Mouse (Mus musculus) large intestine, adult 2 months (tissue): Measurements from ENCODE around the gene Prkce. TPM values are rescaled to one million over a fixed set of nuclear protein-coding genes. Genes with fewer than 3 reads are reported as not detected.

Experiments used
- DNase-seq: peaks from one replicate; pipeline ENCODE4 v3.0.0-alpha.2; 2012; ENCODE audit warnings: low read depth, low spot score
- WGBS: fragments of 180-500 bp; shearing (Covaris S2); methylation state at CpG from one replicate; pipeline ENCODE4 v1.1.7; 2018; 5-methylcytosine and 5-hydroxymethylcytosine counted together
- polyA plus RNA-seq: library from polyadenylated mRNA; depleted of rRNA; stranded (reverse); fragments of >200 nt; gene quantifications from 2 replicates; pipeline ENCODE4 v1.2.3, GENCODE M21; 2012

Gene Prkce
- polyA plus RNA-seq, 1 experiment = 3.3 TPM

DNA sequence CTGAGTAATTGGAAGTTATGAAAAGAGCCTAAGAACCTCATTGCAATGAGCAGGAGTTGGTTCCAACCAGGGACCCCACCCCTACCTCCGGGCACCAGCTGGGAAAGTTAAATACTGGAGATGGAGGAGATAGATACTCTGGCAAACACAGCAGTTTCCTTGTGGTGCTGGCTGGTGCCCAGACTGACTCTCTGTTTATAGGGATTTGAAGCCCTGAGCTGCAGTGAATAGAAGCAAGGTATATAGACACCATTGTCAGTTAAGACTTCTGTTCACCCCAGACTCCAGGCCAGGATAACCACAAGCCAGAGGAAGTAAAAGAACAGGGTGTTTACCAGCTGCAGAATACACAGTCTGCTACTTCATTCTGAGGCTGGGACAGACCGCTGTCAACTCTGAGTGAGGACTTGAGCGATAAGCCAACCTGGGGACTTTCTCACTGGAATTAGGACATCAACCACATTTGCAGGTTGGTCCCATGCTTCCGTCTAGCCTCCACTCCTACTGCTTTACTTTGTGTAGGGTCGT, 110.5 kb downstream of the Prkce start:
- DNase-seq = no peak
- WGBS = 31% methylated on average over 5 of the region's 5 CpGs

DNA sequence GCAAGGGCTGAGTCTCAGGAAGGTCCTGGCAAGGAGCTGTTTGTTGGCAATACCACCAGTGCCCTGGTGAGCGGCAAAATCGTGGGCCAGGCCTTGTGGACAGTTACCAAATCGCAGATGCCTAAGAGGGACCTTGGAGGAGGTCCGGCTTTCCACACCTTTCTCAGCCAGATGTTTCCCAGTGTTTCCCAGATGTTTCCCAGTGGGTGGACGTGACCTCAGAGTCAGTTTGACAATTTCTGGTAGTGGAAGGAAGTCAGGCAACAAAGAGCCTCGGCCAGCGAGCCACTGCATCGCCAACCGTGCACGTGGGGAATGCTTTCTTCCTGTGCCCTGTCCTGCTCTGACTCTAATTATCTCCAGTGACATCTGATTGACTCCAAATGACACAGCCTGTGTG, 112.2 kb downstream of the Prkce start:
- no peak for DNase-seq
- WGBS = 86% methylated on average over 10 of the region's 10 CpGs

DNA sequence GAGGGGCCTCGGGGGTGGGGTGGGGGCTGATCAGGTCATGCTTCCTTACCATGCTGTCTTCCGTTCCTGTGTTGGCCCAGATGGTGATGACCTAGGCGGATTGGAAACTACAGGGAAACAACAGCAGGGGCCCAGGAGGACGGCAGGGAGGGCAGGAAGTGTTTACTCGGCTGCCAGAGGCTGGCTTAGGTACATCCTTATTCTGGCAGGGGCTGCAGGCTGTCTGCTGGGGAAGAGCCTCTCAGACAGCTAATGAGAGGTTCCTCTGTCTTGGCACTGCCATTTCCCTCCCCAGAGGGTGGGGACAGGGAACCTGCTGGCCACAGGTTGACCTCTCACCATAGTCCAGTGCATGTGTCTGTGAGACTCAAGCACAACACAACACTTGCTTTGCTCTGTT, 116.2 kb downstream of the Prkce start:
- 26% methylated on average over 5 of the region's 5 CpGs for WGBS

DNA sequence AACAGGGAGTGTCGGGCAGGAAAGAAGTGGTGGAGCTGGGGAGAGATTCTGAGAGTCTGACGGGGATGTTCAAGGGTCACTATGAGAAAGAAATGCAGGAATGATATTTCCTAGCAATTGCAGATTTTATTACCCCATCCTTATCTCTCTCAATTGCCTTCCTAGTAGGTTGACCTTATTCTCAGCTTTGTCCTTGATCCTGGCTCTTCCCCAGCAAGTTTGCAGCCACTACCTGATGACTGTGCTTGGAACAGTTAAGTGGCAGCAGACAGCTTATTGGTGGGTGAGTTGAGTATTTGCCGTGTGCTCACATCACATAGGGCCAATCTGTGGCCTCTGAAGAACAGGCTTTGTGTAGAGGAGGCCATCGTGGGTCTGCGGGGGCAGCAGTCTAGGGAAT, 117.5 kb downstream of the Prkce start:
- WGBS = 56% methylated on average over 5 of the region's 5 CpGs
- no peak for DNase-seq

More for the DNA sequence above, 116.2 kb downstream of the Prkce start:
- no peak for DNase-seq

DNA sequence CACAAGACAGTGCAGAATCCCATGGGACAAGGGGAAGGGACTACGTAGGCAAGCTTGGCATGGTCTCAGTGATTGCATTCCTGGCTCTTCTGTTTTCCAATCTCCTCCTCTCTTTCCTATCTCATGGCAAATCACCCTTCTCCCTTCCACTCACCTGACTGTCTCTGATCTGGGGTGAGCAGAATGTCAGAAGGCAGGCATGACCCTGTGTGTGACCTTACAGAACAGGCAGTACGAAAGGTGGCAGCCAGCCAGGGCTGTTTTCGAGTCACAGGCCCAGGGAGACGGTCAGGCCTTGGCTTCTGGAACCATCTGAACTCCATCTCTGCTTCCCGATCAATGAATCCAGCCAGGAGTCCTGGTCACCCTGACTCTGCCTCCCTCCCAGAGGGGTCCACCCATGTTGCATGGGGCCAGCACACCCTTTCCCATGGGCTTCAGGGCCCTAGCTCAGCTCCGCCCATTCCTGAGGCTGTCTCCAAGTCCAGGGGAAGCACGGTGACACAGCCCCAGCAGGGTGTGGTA, 119.2 kb downstream of the Prkce start:
- DNase-seq = no peak
- 31% methylated on average over 7 of the region's 7 CpGs for WGBS

DNA sequence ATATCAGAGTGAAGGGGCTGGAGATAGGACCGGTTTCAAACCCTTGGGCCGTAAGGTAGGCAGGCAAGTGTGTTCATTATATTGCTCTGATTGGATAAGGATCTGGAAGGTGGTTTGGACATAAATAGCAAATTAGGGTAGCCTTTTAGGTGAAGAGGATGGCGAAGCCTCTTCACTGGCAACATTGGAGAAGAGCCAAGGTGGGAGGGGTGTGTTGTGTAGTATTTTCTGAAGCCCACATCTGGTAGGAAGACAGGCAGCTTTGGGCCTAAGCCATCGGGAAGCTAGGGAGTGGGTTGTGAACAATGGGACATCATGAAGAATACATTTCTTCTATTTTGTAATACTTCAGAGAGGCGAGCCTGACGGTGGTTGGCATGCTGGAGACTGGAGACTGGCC, 125.1 kb downstream of the Prkce start:
- no peak for DNase-seq
- 84% methylated on average over 6 of the region's 6 CpGs for WGBS

DNA sequence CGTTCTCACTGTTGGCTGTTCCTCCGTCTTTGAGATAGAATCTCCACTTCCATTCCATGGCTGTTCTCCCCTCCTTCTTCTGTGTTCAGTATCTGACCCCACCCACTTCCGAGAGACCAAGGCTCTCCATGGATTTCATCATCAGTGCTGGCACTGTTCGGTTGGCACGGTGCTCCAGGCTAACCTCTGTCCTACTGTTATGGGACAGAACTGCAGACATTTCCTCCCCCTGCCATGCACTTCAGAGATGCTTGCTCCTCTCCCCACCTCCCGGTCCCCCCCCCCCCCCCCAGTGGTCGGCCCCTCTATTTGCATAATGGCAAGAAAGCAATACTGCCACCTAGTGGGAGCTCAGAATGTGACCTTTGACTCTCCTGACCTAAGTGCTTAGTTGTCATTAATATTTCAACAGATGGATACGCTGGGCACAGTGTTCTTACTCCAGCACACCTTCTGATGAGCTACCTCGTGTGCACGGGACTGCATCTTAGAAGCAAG, 125.7 kb downstream of the Prkce start:
- no peak for DNase-seq

DNA sequence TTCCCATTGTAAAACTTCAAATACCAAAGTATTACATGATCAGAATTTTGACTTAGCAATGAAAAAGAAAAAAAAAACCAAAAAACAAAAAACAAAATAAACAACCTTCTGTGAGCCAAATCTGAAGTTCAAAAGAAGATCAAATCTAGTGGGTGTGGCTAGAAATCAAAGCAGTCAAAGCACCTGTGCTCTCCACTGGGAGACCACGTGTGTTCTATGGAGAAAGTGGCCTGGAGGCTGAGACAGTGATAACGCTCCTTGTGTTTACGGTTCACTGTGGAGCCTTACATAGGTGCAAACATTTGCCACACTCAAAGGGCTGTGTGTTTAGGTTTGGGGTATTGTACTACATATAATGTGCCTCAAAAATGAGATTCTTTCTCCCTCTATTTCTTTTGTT, 132.0 kb downstream of the Prkce start:
- whole genome bisulfite sequencing = 44% methylated on average over 3 of the region's 3 CpGs
- no peak for DNase-seq

More for the DNA sequence above, 125.7 kb downstream of the Prkce start:
- 15% methylated on average over 10 of the region's 10 CpGs for WGBS

DNA sequence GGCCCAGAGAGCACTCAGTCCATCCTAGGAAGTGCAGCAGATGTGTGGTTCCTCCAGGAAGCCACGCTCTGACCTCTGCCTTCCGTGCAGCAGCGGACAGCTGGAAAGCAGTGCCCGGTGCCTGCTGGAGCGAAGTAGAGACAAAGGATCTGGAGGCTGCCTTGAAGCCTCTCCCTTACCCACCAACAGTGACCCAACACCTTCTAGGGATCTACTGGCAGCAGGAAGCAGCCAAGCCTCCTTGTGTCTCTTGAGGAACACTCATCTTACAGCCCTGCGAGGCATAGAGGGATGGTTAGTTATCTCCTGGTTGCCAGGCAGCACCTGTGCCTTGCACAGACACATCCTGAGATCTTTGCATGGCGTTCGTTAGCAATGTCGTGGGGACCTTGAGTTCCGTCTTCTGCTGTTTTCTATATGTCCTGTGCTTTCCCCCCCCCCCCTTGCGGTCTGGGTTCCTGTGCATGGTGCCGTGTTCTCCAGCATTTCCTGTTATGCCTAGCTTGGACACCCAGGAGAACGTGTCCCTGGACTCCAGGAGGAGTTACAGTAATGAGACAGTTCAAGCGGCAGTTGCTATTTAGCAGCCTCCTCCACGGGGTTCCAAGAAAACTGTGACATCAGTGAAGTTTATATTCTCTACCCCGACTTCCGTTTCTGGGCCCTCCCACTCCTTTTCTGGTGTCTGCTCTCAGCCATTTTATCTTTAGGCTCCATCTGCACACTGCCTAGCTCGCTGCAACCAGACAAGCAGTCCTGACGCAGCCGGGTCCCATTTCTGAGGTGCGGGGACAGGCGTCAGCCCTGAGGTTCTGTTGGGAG, 133.4 kb downstream of the Prkce start:
- DNase-seq = no peak
- WGBS = 57% methylated on average over 22 of the region's 22 CpGs

DNA sequence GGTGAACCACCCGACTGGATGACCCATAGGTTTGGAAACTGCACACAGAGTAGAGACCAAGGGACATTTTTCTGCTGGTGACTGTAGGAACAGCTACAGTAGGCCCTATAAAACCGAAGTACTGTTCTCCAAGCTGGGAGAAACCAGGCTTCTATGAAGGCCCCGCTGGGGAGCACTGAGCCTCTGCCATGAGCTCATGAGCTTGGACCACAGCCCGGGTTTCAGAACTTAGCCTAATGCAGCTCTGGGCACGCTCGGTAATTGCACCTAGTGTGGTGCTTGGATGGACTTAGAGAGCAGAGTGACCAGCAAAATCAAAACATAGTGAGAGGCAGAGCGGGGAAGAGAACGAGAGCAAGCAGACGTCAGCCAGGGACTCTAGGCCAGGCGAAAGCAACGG, 134.7 kb downstream of the Prkce start:
- DNase-seq = no peak
- 74% methylated on average over 11 of the region's 11 CpGs for WGBS

DNA sequence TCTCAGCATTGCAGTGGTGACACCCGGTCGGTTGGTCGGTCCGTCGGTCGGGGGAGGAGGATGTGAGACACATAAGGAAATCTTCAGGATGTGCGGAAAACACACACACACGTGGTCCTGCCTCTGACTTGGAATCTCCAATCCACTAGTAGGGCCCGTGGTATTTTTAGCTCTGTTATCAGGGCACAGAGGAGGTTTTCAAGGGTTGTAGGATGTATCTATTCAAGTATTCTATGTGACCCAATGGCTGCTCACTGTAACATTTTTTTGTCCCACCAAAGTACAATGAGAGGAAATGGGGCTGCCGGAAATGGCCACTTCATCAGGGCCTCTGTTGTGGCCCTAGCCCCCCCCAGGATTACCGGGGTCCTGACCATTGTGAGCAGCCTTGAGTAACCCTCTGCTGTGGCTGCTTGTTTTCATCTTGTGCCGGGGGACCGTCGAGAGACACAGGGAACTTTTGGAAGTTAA, 135.3 kb downstream of the Prkce start:
- no peak for DNase-seq
- WGBS = 83% methylated on average over 14 of the region's 14 CpGs

DNA sequence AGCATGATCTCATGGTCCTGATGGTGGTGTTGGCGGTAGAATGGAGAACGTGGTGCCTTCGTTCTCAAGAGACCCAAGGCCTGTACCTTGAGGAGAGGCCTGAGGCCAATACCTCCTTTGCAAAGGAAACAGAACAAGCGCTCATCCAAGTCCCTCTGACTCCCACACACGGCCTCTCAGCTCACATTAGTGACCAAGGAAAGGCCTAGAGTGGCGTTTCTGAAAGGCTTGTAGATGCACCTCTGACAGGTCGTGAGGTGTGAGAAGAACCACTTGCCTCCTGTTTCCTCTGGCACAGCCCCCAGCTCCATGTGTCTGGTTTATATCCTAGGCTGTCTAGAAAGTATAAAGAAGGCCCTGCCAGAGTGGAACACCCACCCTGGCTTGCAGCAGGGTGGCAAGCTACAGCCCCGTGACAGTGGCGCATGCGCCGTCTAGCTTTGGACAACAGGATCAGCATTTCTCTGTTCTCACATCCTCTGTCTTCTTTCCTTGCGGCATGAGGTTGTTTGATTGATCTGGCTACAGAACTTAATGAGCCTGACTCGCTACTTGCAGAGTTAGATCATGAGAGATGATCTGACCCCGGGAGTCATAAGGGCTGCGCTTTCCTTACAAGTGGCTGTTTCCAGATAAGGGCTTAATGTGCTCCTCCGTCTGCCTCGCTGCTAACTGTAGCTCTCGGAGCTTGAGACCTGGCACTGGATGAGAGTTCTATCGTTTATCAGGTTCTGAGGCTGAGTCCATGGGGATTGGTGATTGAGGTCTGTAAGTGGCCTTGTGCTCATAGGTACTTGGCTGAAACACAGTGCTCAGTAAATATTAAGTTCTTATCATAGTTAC, 136.0 kb downstream of the Prkce start:
- WGBS = 83% methylated on average over 19 of the region's 19 CpGs
- DNase-seq = no peak

DNA sequence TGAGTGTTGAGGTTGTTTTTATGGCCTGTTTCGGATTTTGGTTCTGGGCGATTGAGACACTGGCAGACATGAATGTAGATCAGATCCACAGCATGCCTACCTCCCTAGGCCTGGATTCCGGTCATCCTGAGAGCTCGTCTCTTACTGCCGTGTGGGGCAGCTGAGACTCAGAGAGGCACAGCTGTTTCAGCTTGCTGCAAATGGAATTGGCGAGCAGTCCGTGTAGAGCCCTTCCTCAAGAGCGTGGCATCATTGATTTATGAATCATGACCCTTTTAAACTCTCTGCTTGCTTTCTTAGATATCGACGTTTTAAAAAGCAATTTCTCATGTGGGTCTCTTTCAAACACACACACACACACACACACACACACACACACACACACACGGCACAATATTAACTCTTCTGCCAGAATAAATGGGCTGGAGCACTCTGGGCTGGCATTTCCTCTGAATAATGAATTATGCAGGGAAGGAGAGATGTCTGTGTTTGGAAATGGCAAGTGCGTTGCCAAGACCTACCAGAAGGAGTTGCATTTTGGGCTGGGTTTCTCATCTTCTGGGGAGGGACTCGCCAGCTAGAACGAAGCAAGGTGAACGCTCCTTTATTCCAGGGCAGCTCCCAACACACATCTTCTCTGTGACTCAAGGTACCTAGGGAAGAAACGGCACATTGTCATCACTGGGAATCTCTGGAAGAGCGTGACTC, 137.5 kb downstream of the Prkce start:
- WGBS = 79% methylated on average over 17 of the region's 17 CpGs
- no peak for DNase-seq

DNA sequence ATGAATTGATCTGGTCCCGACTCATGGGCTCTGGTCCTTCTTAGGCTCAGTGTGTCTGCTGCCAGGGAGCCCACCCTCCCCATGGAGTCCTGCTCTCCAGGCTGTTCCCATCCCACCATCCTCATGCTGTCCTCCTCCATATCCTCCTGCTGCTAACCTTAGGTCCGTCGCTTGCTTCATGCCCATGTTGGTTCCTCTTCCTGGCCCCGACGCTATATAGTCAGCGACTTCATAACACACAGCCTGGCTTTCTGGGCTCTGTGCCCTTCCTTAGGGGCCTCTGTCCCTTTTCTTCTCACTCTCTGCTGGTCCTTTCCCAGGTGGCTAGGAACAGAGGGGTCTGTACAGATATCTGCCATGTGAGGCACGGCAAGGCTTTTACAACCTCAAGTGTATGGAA, 138.6 kb downstream of the Prkce start:
- no peak for DNase-seq
- 80% methylated on average over 7 of the region's 7 CpGs for WGBS

DNA sequence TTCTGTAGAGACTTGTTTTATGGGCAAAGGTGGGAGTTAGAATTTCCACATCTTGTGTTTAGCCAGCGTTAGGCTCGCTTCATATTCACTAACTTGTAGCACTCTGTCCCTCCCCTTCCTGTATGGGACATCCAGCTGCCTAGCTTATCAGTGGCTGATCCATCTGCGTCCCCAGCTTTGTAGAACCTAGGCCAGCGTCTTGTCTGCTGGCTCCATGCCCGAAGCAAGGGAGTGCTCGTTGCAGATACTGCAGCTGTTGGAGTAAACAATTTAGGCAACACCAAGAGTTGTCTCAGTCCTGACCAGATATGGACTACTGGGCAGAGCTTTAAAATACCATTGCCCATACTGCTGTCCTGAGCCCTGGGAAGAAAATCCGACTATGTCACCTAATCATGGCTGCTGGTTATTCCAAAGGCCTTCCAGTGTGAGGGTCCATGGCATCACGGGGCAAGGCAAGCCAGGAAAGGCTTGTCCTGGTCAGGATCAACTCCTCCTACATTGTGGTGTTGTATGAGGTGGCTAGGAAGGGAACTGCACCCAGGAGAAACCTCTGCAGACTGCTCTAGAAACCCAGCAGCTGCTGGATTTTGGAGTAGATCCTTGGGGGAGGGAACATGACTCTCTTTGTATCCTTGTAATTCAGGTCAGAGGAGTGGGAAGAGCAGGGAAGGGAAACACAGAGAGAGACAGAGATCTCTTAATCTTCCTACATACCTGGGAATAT, 146.0 kb downstream of the Prkce start:
- 20% methylated on average over 8 of the region's 8 CpGs for WGBS
- DNase-seq = no peak

DNA sequence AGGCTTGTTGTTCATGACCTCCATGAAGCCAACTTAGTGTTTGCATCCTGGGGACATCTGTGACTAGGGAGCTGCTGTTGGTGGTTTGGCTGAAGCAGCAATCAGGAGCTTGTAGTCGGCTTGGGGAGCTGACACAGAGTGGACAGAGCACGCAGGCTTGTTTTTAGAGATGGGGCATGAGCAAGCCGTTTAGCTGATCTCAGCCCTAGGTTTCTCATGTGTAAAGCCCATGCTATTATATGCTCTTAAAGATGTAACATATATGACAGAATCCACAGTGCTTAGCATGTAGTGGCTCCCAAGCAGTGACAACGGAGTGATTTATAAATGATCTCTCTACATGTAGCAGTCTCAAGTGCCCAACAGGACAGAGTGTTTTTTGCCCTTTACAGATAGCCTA, 148.3 kb downstream of the Prkce start:
- DNase-seq = no peak
- WGBS = 93% methylated on average over 4 of the region's 4 CpGs

DNA sequence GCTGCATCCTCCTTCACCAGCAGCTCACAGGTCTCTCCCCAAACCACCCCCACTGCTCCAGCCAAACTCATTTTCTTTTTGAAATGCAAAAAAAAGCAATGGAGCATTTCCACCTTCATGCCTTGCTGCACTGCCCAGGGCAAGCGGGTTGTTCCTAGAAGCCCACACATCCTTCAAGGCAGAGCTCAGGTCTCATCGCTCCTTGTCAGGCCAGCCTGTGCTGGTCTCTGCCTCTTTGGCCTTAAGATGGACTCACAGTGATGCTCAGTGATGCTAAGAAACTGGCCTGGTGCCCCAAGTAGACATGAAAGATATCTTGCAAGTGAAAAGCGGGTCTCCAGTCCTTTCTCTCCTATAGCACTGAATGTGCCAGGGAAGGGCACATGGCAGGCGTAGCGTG, 149.2 kb downstream of the Prkce start:
- 83% methylated on average over 5 of the region's 5 CpGs for WGBS
- no peak for DNase-seq

DNA sequence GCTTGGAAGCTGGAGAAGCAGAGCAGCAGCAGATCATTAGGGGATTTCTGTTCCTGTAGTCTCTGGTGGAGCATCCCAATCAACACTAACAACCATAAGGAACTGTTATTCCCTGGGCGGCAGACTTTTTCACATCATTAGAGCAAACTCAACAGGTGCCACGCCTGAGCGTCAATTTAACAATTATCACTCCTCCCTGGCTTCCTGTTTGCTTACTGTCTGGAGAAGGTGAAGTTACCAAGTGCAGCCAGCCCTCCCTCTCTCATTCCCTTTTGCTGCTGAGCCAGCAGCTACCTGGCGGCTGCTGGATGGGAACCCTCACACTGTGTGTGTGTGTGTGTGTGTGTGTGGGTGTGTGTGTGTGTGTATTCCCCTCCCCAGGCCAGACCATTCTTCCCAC, 149.6 kb downstream of the Prkce start:
- 46% methylated on average over 4 of the region's 4 CpGs for WGBS

More for the DNA sequence above, 149.6 kb downstream of the Prkce start:
- DNase-seq = no peak
